Mouse (Mus musculus) ES-E14 (cell line): ENCODE measurements around the gene Pigt.

ENCODE experiments used
- HCFC1 ChIP-seq: IDR thresholded peaks from 2 replicates; pipeline ENCODE4 v1.6.1; 2012; ENCODE audit warnings: low read length, inconsistent platforms, borderline replicate concordance; ENCODE audit not compliant: insufficient read depth
- MAFK ChIP-seq: IDR thresholded peaks from 2 replicates; pipeline ENCODE4 v1.6.1; 2014; ENCODE audit warnings: mild to moderate bottlenecking, low read depth, low read length, inconsistent platforms; ENCODE audit not compliant: insufficient read depth
- ZC3H11A ChIP-seq: IDR thresholded peaks from 2 replicates; pipeline ENCODE4 v1.6.1; 2012; ENCODE audit warnings: low read depth, mild to moderate bottlenecking, inconsistent platforms, low read length, borderline replicate concordance

DNA sequence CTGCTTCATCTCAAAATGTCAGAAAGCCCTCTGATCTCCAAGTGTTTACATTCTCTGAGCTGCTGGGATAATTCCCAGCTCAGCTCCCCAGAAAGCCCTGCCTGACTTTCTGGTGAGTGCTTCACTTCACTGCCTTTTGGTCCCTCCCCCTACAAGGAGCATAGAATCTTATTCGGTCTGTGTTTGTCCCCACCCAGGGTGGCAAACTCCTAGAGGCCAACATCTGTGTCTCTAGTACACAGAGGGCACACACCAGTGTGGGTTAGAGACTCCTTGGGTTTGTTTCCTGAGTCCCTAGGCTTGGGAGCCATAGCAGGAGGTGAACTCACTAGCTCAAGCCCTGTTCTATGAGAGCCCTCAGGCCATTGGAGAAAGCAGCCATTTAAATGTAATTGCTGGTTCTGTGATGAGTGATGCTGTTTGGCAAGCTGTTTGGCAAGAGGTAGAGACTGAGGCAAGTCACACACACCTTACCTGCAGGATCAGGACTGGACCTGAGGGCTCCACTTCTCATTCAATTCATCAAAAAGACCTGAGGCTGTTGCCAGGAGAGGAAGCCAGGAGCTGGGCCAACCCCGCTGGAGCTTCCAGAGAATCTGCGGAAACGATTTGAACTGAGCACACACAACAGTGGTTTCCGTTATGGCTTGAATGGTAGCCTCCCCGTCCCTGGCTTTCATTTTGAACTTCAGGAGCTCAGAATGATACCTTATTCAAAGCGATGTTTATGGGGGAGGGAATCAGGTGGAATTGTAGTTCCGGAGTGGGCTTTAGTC, 43.5 kb downstream of the Pigt start:
- TF ChIP-seq MAFK: no peak
- TF ChIP-seq ZC3H11A: no peak
- TF ChIP-seq HCFC1: no peak
